Comparison of ENCODE assay signal across 24 mouse cellular contexts in the genomic region with DNA sequence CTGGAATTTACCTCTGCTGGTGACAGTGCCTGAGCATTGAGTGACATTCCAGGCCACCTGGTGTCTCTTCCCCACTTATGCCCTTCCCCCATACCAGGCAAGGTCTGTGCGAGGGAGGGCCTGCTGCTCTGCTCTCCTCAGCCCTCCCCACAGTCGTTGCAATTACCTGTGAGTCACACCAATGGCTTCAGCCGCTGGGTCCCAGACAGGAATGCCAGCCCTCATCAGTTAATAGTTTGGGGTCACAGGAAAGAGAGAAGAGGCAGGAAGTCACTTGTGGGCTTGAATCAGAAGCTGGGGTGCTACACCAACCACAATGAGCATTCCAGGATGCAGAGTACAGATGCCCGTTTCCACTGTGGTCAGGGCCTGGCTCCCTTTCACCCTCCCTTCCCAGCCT. TPM values are rescaled to one million over a fixed set of nuclear protein-coding genes. Genes with fewer than 3 reads are reported as not detected.
A peak's percentile ranks its signal among the peaks of the same experiment; 100 is the strongest.
DNase-seq lines count a peak whose midpoint lies in the region; ATAC-seq and TF ChIP-seq lines count a peak whose summit lies in the region.
"Had no signal": no experiment of that assay in that cellular context is flagged by ENCODE, and none has a peak within 500 bp of the region (broad histone marks: within the 10 kb centered on the region; RNA-seq: fewer than 3 reads in every experiment).

No protein-coding gene starts in this region.

- peak overlapping the region; percentile 73 for H3K27ac ChIP-seq in gastrocnemius, adult 2 months
- no peak overlapping the region for H3K27ac ChIP-seq in intestine, postnatal 0 days (ENCODE audit: low read depth, low read length)
- H3K27ac ChIP-seq: embryonic facial prominence, embryonic 12.5 days; heart, embryonic 13.5 days; midbrain, embryonic 12.5 days had no signal

- H3K9ac ChIP-seq in intestine, postnatal 0 days (ENCODE audit: low read depth, low read length): no peak overlapping the region
- H3K9ac ChIP-seq: embryonic facial prominence, embryonic 12.5 days; heart, embryonic 13.5 days; midbrain, embryonic 12.5 days had no signal

- H3K9me3 ChIP-seq in intestine, postnatal 0 days (ENCODE audit: control insufficient read depth): no peaks in the 10 kb centered on the region
- H3K9me3 ChIP-seq: embryonic facial prominence, embryonic 12.5 days; G1E; heart, embryonic 13.5 days; midbrain, embryonic 12.5 days had no signal

- no peak overlapping the region for H3K4me2 ChIP-seq in intestine, postnatal 0 days (replicated peaks; ENCODE audit: low read depth)
- H3K4me2 ChIP-seq: embryonic facial prominence, embryonic 12.5 days; heart, embryonic 13.5 days; midbrain, embryonic 12.5 days had no signal

- intact Hi-C loops in gastrocnemius, adult 2 months (cut with DNase I): no loop called here

- ATAC-seq in inflammation-experienced regulatory T-cells, adult 6 months: peak; percentile 48
- no peak for ATAC-seq in frontal cortex, adult (ENCODE audit: low TSS enrichment)
- ATAC-seq in intestine, postnatal 0 days: no peak

- no peak for TF ChIP-seq CTCF in gastrocnemius, adult 2 months (IDR thresholded peaks at IDR 0.05)
- TF ChIP-seq CTCF in intestine, postnatal 0 days (IDR thresholded peaks at IDR 0.05; ENCODE audit: low read depth): no peak

- no peaks in the 10 kb centered on the region for H3K27me3 ChIP-seq in intestine, postnatal 0 days (replicated peaks; ENCODE audit: control insufficient read depth, insufficient read depth, low read length)
- H3K27me3 ChIP-seq: embryonic facial prominence, embryonic 12.5 days; heart, embryonic 13.5 days; midbrain, embryonic 12.5 days had no signal

- 81% methylated on average over 4 of the region's 4 CpGs for WGBS in intestine, postnatal 0 days

- no peaks in the 10 kb centered on the region for H3K4me1 ChIP-seq in intestine, postnatal 0 days (replicated peaks; ENCODE audit: control insufficient read depth, insufficient read depth, low read length)
- H3K4me1 ChIP-seq: embryonic facial prominence, embryonic 12.5 days; heart, embryonic 13.5 days; midbrain, embryonic 12.5 days had no signal

- no peaks in the 10 kb centered on the region for H3K36me3 ChIP-seq in intestine, postnatal 0 days (ENCODE audit: control insufficient read depth, insufficient read depth)
- H3K36me3 ChIP-seq: embryonic facial prominence, embryonic 12.5 days; G1E; heart, embryonic 13.5 days; midbrain, embryonic 12.5 days had no signal

- no peak for DNase-seq in gastrocnemius, adult 2 months
- DNase-seq in gastrocnemius, postnatal 4 days (ENCODE audit: low spot score in 2 of 2): no peak
- DNase-seq in 416B (ENCODE audit: low read depth) (peak; percentile 93), R1 (ENCODE audit: low read depth, low spot score) (peak; percentile 69)
- DNase-seq in layer of hippocampus, postnatal 25 days (ENCODE audit: extremely low spot score in 1 of 2, low spot score in 1 of 2): no peak
- DNase-seq: adrenal gland, postnatal 10 days; cerebellum, adult 11 months; cerebellum, postnatal 36 days; gastrocnemius, postnatal 14 days; heart, postnatal 4 days; kidney, adult 8-10 months; kidney, postnatal 25 days; layer of hippocampus, adult 9-11 months; right cerebral cortex, adult 18-20 months had no signal

- H3K4me3 ChIP-seq in gastrocnemius, adult 2 months: no peak overlapping the region
- H3K4me3 ChIP-seq in intestine, postnatal 0 days (ENCODE audit: low read depth, low read length): no peak overlapping the region
- H3K4me3 ChIP-seq: embryonic facial prominence, embryonic 12.5 days; heart, embryonic 13.5 days; midbrain, embryonic 12.5 days had no signal

RNA-seq across cellular contexts. Expression of gene Ninj2, which starts 41.6 kb away (rescaled TPM):
- total RNA-seq in gastrocnemius, adult 2 months (2021): not detected
- total RNA-seq in gastrocnemius, postnatal 4 days (2021): not detected
- 1 to 10 TPM; 1.4 to 6.8 (median 2.4) TPM for polyA plus RNA-seq in inflammation-experienced regulatory T-cells, adult 6 months (2017; shearing (Covaris generic))
- 1 to 10 TPM; 2.3 to 2.9 TPM for total RNA-seq in layer of hippocampus, postnatal 25 days (2021)
- not detected in 2 replicates for polyA plus RNA-seq in intestine, postnatal 0 days (2015; fragmentation: Nextera tagmentation; extraction: Ambion mirVana)
- total RNA-seq: adrenal gland, postnatal 10 days; G1E; gastrocnemius, postnatal 14 days; heart, postnatal 4 days; neutrophil, adult 5-6 weeks had no signal
- polyA plus RNA-seq: brain, embryonic 14.5 days; embryonic facial prominence, embryonic 12.5 days; G1E; heart, embryonic 13.5 days; midbrain, embryonic 12.5 days; stomach, embryonic 14.5 days had no signal

Comparison
In these comparisons a context has a peak if more than half of its experiments do, and no peak if none do; other contexts are left out.
1. DNase-seq: peak in 416B (single experiment) and R1 (single experiment); none in gastrocnemius, adult 2 months (single experiment), gastrocnemius, postnatal 4 days (0 of 2) and layer of hippocampus, postnatal 25 days (0 of 2).